Mouse (Mus musculus) hindbrain, embryonic 15.5 days (tissue): ENCODE measurements around the gene Dlk2. TPM values are rescaled to one million over a fixed set of nuclear protein-coding genes. Genes with fewer than 3 reads are reported as not detected.

ENCODE experiments used
- ATAC-seq: fragments of 200-750 bp; cut with Nextera tagmentation; 2 replicates; pipeline ENCODE4 v1.8.0; 2017; ENCODE audit warnings: low read depth, moderate number of reproducible peaks, moderate TSS enrichment; ENCODE audit not compliant: low FRiP score
- H3K27ac ChIP-seq: fragments of 300-500 bp; sonication (generic); replicated peaks from 2 replicates; pipeline ENCODE4 v1.5.1; 2015; ENCODE audit warnings: mild to moderate bottlenecking, inconsistent platforms
- H3K27me3 ChIP-seq: fragments of 300-500 bp; sonication (generic); 2 replicates; pipeline ENCODE4 v1.6.1; 2015; ENCODE audit warnings: control low read depth, inconsistent platforms
- H3K36me3 ChIP-seq: fragments of 300-500 bp; sonication (generic); 2 replicates; pipeline ENCODE4 v1.6.1; 2015; ENCODE audit warnings: control low read depth, inconsistent platforms
- H3K4me1 ChIP-seq: fragments of 300-500 bp; sonication (generic); replicated peaks from 2 replicates; pipeline ENCODE4 v1.6.1; 2015; ENCODE audit warnings: control low read depth, inconsistent platforms
- H3K4me2 ChIP-seq: fragments of 300-500 bp; sonication (generic); 2 replicates; pipeline ENCODE4 v1.6.1; 2015; ENCODE audit warnings: moderate library complexity, mild to moderate bottlenecking, inconsistent platforms
- H3K4me3 ChIP-seq: fragments of 300-500 bp; sonication (generic); 2 replicates; pipeline ENCODE4 v1.5.1; 2015; ENCODE audit warnings: mild to moderate bottlenecking, inconsistent platforms
- H3K9ac ChIP-seq: fragments of 300-500 bp; sonication (generic); 2 replicates; pipeline ENCODE4 v1.6.1; 2015; ENCODE audit warnings: inconsistent platforms
- H3K9me3 ChIP-seq: fragments of 300-500 bp; sonication (generic); 2 replicates; pipeline ENCODE4 v1.6.1; 2016; ENCODE audit warnings: control low read depth, inconsistent platforms
- WGBS: fragments of 180-500 bp; shearing (Covaris S2); methylation state at CpG from one replicate; pipeline ENCODE4 v1.1.7; 2015; 5-methylcytosine and 5-hydroxymethylcytosine counted together
- polyA plus RNA-seq: library from polyadenylated mRNA; unstranded; fragments of >200 nt; fragmentation: Nextera tagmentation; extraction: Ambion mirVana; gene quantifications from 2 replicates; pipeline ENCODE4 v1.2.1, GENCODE M21; 2015

Dlk2 gene
- 22.3 and 25.5 TPM in 2 replicates for polyA plus RNA-seq

DNA sequence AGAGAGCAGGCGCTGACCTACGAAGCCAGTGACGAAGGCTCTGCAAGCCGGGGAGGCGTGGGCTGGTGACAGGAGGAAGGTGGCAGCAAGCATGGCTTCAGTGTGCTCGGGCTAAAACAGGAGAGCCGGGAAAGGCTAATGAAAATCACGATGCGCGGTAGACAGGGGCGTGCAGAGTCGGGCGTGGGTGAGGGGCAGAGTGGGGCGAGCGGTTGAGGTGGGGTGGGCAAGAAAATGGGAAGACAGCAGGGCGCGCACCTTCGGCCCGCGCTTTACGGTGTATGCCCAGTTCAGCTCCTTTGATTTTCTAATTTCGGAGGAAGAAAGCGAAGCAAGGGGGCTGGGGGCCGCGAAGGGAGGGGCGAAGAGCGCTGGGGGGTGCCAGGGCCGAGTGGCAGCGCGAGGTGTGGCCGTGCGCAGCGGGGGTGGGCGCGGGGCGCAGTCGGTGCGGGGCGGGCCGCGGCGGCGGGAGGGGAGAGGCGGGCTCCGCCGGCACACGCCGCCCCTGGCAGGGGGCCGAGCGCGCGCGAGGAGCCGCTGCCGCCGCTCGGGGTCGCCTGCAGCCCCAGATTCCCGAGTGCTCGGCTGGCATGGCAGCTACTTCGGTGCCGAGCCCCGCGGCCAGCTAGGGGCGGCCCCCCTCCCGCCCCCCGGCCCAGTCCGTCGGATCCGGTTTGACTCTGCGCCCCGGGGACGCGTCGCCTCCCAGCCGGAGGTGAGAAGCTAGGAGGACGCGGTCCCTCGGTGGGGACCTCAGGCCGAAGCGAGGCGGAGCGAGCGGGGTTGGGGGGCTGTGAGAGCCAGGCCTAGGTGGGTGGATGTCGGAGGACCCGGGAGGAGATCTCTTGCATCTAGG, at the start of gene Dlk2:
Gene Dlk2, plus strand, starts transcription at position 58 of the 856 bp plus-strand sequence.
- ATAC-seq, result peak; percentile 75
- peak within 1 kb of the TSS; percentile 88 for H3K4me3 ChIP-seq
- H3K9ac ChIP-seq, result peak within 1 kb of the TSS; percentile 90
- H3K36me3 ChIP-seq, result 0 out of 2 replicates have a peak, but pooled peaks cover 2% of the 10 kb centered on the region
- WGBS, result under 1% methylated on average over 71 of the region's 86 CpGs
- peak within 1 kb of the TSS; percentile 89 for H3K4me2 ChIP-seq
- no peaks in the 10 kb centered on the region for H3K9me3 ChIP-seq
- peak within 1 kb of the TSS; percentile 90 for H3K27ac ChIP-seq
- peaks cover 22% of the 10 kb centered on the region for H3K27me3 ChIP-seq
- H3K4me1 ChIP-seq, result peaks cover 25% of the 10 kb centered on the region

DNA sequence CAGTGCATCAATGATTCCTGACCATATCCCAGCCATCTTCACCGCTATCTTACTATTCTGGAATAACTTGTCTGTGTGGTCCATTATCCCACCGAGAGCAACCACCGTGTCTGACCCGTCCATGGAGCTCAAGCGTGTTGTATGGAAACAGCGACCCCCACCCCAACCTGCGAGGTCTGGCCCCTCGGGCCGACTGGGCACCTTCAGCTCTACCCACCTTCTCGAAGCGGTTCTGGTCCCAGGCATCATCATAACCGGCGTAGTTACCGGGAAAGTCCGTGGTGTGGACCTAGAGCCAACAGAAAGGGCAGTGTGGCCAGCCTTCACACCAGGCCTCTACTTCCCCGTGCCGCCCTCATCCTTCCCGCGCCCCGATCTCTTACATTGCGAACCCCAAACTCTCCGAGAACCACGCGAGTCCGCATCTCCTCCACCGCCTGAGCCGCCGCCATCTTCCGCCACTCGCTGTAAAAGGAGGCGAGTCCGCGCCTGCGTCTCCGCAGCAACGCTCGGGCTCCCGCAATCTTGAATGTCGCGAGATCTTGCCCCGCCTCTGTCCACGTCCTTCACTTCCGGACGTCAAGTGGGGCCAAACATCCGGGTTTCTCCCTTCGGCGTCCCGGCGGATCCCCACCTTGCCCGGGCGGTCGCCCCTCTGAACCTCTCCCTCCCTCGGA, 49.6 kb upstream of the Dlk2 start, which contains the start of the genes Polr1c and Yipf3:
Gene Polr1c, minus strand, starts transcription at position 543 of the 677 bp plus-strand sequence.
Gene Yipf3, plus strand, starts transcription at position 569 of the 677 bp plus-strand sequence.
- no peaks in the 10 kb centered on the region for H3K9me3 ChIP-seq
- WGBS, result under 1% methylated on average over 53 of the region's 53 CpGs

DNA sequence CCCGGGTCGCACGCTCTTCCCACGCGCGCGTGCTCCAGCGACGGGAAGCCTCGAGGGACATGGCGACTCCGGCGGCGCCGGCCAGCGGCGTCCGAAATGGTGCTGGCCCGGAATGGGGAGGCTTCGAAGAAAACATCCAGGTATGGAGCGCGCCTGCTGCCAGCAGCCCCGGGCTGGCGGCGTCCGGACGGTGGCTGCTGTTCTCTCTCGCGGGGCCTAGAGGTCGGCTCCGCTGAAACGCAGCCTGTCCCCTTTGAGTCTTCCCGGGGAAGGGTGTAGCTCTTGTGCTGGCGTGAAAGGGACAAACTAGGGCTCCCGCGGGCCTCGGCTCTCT, 49.1 kb upstream of the Dlk2 start:
- Histone ChIP-seq H3K4me2 (peak overlapping the region; percentile 83), H3K27me3 (no peaks in the 10 kb centered on the region), H3K4me1 (peaks cover 26% of the 10 kb centered on the region), H3K4me3 (peak overlapping the region; percentile 75), H3K9ac (peak overlapping the region; percentile 86), H3K9me3 (no peaks in the 10 kb centered on the region), H3K36me3 (peaks cover 53% of the 10 kb centered on the region), H3K27ac (peak overlapping the region; percentile 80)
- under 1% methylated on average over 37 of the region's 37 CpGs for WGBS
- ATAC-seq, result peak; percentile 60

More for the DNA sequence above, 49.6 kb upstream of the Dlk2 start, which contains the start of the genes Polr1c and Yipf3:
- Histone ChIP-seq H3K4me1 (peaks cover 23% of the 10 kb centered on the region), H3K27me3 (no peaks in the 10 kb centered on the region), H3K36me3 (peaks cover 58% of the 10 kb centered on the region), H3K4me2 (peak within 1 kb of the TSS; percentile 83), H3K27ac (peak within 1 kb of the TSS; percentile 81), H3K9ac (peak within 1 kb of the TSS; percentile 86), H3K4me3 (peak within 1 kb of the TSS; percentile 75)
- ATAC-seq, result peak; percentile 94

- Histone ChIP-seq H3K36me3 (peaks cover 28% of the 10 kb centered on the region), H3K27ac (no peak overlapping the region), H3K4me2 (no peak overlapping the region), H3K27me3 (no peaks in the 10 kb centered on the region), H3K4me3 (no peak overlapping the region), H3K9me3 (no peaks in the 10 kb centered on the region), H3K4me1 (peaks cover 50% of the 10 kb centered on the region), H3K9ac (no peak overlapping the region)
- ATAC-seq, result no peak
- 85% methylated on average over 7 of the region's 7 CpGs for WGBS
Observed at GRCm38 (mm10) chr17:46251174-46251573, 46.0 kb upstream of the Dlk2 start.

DNA sequence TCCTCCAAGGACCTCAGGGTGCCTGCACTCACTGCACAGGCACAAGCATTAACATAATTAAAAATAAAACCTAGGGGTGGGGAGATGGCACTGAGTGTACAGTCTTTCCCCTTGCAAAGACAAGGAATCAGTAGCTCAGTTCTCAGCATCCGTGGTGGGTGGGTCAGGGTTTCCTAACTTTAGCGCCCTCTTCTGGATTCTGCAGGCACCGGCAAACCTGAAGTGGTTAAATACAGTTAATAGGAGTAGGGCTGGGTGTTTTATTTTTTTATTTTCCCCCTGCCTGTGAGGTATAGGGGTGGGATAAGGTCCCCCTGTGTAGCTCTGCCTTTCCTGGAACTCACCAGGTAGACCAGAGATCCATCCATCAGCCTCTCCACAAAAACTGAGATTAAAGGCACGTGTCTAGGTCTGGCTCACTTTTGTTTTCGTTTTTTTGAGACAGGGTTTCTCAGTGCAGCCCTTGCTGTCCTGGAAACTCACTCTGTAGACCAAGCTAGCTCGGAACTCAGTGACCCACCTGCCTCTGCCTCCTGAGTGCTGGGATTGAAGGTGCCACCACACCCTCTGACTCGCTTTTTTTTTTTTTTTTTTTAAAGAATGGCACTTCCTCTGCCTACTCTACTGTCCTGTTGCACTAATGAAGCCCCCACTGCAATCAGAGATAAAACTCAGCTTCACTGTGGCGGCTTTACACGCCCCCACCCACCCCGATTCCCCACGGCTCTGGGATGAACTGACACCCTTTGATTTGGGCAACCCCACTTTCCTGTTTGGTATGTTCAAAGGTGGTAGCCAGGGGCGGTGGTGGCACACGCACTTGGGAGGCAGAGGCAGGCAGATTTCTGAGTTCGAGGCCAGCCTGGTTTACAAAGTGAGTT, 44.4 kb upstream of the Dlk2 start:
- H3K9ac ChIP-seq, result peak overlapping the region; percentile 79; the same call in 1 of the 2 replicates
- H3K9me3 ChIP-seq, result no peaks in the 10 kb centered on the region
- peak overlapping the region; percentile 73 for H3K4me2 ChIP-seq
- no peaks in the 10 kb centered on the region for H3K27me3 ChIP-seq
- H3K27ac ChIP-seq, result peak overlapping the region; percentile 76; the same call in 1 of the 2 replicates
- H3K4me1 ChIP-seq, result peaks cover 40% of the 10 kb centered on the region
- peak overlapping the region; percentile 70 for H3K4me3 ChIP-seq
- 51% methylated on average over 14 of the region's 14 CpGs for WGBS
- peaks cover 36% of the 10 kb centered on the region for H3K36me3 ChIP-seq
- no peak; the same call in 1 of the 2 replicates for ATAC-seq

GRCm38 (mm10) chr17:46253452-46254084, 43.7 kb upstream of the Dlk2 start, which contains the start of gene Lrrc73:
TSS of gene Lrrc73 (plus strand) at chr17:46253531.
- peak; percentile 90 for ATAC-seq
- 2% methylated on average over 48 of the region's 48 CpGs for WGBS
- H3K27me3 ChIP-seq, result no peaks in the 10 kb centered on the region
- H3K4me3 ChIP-seq, result peak within 1 kb of the TSS; percentile 70
- peak within 1 kb of the TSS; percentile 79 for H3K9ac ChIP-seq
- peak within 1 kb of the TSS; percentile 73 for H3K4me2 ChIP-seq
- peaks cover 38% of the 10 kb centered on the region for H3K4me1 ChIP-seq
- H3K9me3 ChIP-seq, result no peaks in the 10 kb centered on the region
- peaks cover 41% of the 10 kb centered on the region for H3K36me3 ChIP-seq
- peak within 1 kb of the TSS; percentile 76 for H3K27ac ChIP-seq

DNA sequence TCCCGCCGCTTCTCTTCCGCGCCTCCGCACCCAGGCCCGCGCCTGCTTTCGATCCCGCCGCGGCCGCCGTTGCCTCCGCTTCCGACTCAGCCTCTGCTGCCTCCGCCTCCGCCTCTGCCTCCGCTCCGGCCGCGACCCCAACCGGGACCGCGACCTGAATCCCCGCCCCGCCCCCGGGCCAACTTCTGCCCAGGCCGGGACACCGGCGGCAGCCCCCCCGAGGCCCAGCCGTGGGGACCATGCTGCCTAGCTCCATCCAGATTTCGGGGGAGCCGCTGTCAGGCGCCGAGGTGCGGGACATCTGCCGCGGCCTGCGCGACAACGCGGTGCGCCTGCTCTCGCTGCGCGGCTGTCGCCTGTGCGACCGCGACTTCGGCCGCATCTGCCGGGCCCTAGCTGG, 43.1 kb upstream of the Dlk2 start:
- no peaks in the 10 kb centered on the region for H3K27me3 ChIP-seq
- peaks cover 33% of the 10 kb centered on the region for H3K4me1 ChIP-seq
- no peaks in the 10 kb centered on the region for H3K9me3 ChIP-seq
- ATAC-seq, result peak; percentile 15
- under 1% methylated on average over 44 of the region's 54 CpGs for WGBS
- H3K27ac ChIP-seq, result peak overlapping the region; percentile 76
- peak overlapping the region; percentile 73 for H3K4me2 ChIP-seq
- peak overlapping the region; percentile 79 for H3K9ac ChIP-seq
- H3K36me3 ChIP-seq, result peaks cover 42% of the 10 kb centered on the region
- peak overlapping the region; percentile 70 for H3K4me3 ChIP-seq

DNA sequence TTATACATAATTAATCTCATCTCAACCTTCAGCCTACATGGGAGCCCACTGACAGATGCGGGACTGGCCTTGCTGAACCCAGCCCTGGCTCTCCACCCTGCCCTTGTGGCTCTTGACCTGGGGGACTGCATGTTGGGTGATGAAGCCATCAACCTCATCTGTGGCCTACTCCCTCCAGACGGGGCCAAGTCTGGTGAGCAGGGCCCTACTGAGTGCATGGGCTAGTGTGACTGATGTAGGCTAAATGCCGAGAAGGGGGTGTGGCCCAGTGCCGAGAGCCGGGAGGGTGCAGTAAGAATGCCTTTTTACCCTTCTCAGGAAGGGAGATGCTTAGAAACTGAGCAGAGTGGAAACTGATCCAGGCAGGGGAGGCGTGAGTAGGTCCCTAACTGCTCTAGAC, 42.1 kb upstream of the Dlk2 start:
- no peaks in the 10 kb centered on the region for H3K27me3 ChIP-seq
- H3K4me2 ChIP-seq, result peak overlapping the region; percentile 73
- ATAC-seq, result no peak
- no peaks in the 10 kb centered on the region for H3K9me3 ChIP-seq
- H3K4me1 ChIP-seq, result peaks cover 26% of the 10 kb centered on the region
- peak overlapping the region; percentile 79 for H3K9ac ChIP-seq
- WGBS, result 31% methylated on average over 6 of the region's 6 CpGs
- H3K36me3 ChIP-seq, result peaks cover 50% of the 10 kb centered on the region
- H3K27ac ChIP-seq, result no peak overlapping the region
- H3K4me3 ChIP-seq, result peak overlapping the region; percentile 70

- H3K4me1 ChIP-seq, result peaks cover 21% of the 10 kb centered on the region
- H3K4me3 ChIP-seq, result no peak overlapping the region
- no peak overlapping the region for H3K27ac ChIP-seq
- ATAC-seq, result no peak
- no peaks in the 10 kb centered on the region for H3K9me3 ChIP-seq
- H3K27me3 ChIP-seq, result no peaks in the 10 kb centered on the region
- peaks cover 42% of the 10 kb centered on the region; the same call in 1 of the 2 replicates for H3K36me3 ChIP-seq
- 86% methylated on average over 30 of the region's 30 CpGs for WGBS
- no peak overlapping the region for H3K4me2 ChIP-seq
- no peak overlapping the region for H3K9ac ChIP-seq
Observed at GRCm38 (mm10) chr17:46258279-46259053, 38.8 kb upstream of the Dlk2 start.

DNA sequence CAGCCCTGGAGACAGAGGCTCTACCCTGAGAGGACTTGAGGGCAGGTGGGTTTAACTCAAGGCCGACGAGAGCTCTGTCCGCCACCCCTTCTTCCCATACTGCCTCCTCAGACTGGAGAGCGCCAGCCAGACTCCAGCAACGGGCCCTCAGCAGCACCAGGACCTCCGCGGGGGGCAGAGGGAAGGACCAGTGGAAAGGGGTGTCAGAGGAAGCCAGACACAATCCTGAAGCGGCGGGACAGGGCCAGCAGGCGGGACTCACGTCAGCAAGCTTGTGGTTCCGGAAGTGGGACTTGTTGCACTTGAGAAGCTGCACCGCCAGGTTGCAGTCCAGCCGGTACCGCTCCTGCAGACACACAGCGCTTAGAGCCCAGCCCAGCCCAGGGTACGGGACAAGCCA, 37.5 kb upstream of the Dlk2 start:
- no peak overlapping the region for H3K27ac ChIP-seq

More for the DNA sequence above, 37.5 kb upstream of the Dlk2 start:
- no peak overlapping the region for H3K4me3 ChIP-seq
- WGBS, result 88% methylated on average over 17 of the region's 17 CpGs
- peaks cover 53% of the 10 kb centered on the region; the same call in 1 of the 2 replicates for H3K36me3 ChIP-seq
- H3K4me2 ChIP-seq, result no peak overlapping the region
- peaks cover 15% of the 10 kb centered on the region for H3K4me1 ChIP-seq
- H3K9me3 ChIP-seq, result no peaks in the 10 kb centered on the region
- no peak overlapping the region for H3K9ac ChIP-seq
- ATAC-seq, result no peak
- H3K27me3 ChIP-seq, result no peaks in the 10 kb centered on the region
